Mouse (Mus musculus) liver, embryonic 12.5 days (tissue): ENCODE results near the gene Vsig10. TPM values are rescaled to one million over a fixed set of nuclear protein-coding genes. Genes with fewer than 3 reads are reported as not detected.
A peak's percentile ranks its signal among the peaks of the same experiment; 100 is the strongest.

Experiments
- ATAC-seq: fragments of 200-750 bp; cut with Nextera tagmentation; 2 replicates; pipeline ENCODE4 v1.8.0; 2017; ENCODE audit warnings: moderate number of reproducible peaks, mild to moderate bottlenecking, moderate library complexity
- H3K27ac ChIP-seq: fragments of 300-500 bp; sonication (generic); 2 replicates; pipeline ENCODE4 v1.5.1; 2016; ENCODE audit warnings: mild to moderate bottlenecking
- H3K27me3 ChIP-seq: fragments of 300-500 bp; sonication (generic); replicated peaks from 2 replicates; pipeline ENCODE4 v1.6.1; 2016; ENCODE audit warnings: mild to moderate bottlenecking, moderate library complexity
- H3K36me3 ChIP-seq: fragments of 300-500 bp; sonication (generic); 2 replicates; pipeline ENCODE4 v1.6.1; 2016; ENCODE audit warnings: mild to moderate bottlenecking, moderate library complexity
- H3K4me1 ChIP-seq: fragments of 300-500 bp; sonication (generic); 2 replicates; pipeline ENCODE4 v1.6.1; 2016
- H3K4me2 ChIP-seq: fragments of 300-500 bp; sonication (generic); 2 replicates; pipeline ENCODE4 v1.6.1; 2016; ENCODE audit warnings: mild to moderate bottlenecking, moderate library complexity
- H3K4me3 ChIP-seq: fragments of 300-500 bp; sonication (generic); 2 replicates; pipeline ENCODE4 v1.5.1; 2016; ENCODE audit warnings: mild to moderate bottlenecking, moderate library complexity
- H3K9ac ChIP-seq: fragments of 300-500 bp; sonication (generic); 2 replicates; pipeline ENCODE4 v1.6.1; 2016; ENCODE audit warnings: mild to moderate bottlenecking, moderate library complexity
- H3K9me3 ChIP-seq: fragments of 300-500 bp; sonication (generic); replicated peaks from 2 replicates; pipeline ENCODE4 v1.6.1; 2016; ENCODE audit warnings: mild to moderate bottlenecking, moderate library complexity
- WGBS: fragments of 180-500 bp; shearing (Covaris S2); methylation state at CpG from one replicate; pipeline ENCODE4 v1.1.7; 2016; ENCODE audit not compliant: insufficient replicate concordance; 5-methylcytosine and 5-hydroxymethylcytosine counted together
- polyA plus RNA-seq: library from polyadenylated mRNA; unstranded; fragments of >200 nt; fragmentation: Nextera tagmentation; extraction: Ambion mirVana; gene quantifications from 2 replicates; pipeline ENCODE4 v1.2.1, GENCODE M21; 2016

Vsig10 gene
- polyA plus RNA-seq, 1 experiment from 2014 or later, result 2.4 TPM

GRCm38 (mm10) chr5:117357478-117358247 lies 38.8 kb downstream of the Vsig10 start:
- WGBS, result 1% methylated on average over 40 of the region's 49 CpGs
- H3K4me3 ChIP-seq, result peak overlapping the region; percentile 93
- peak overlapping the region; percentile 95 for H3K4me2 ChIP-seq
- peaks cover 4% of the 10 kb centered on the region; the same call in 1 of the 2 replicates for H3K36me3 ChIP-seq
- H3K4me1 ChIP-seq, result peaks cover 69% of the 10 kb centered on the region
- H3K9ac ChIP-seq, result peak overlapping the region; percentile 90
- peaks cover 42% of the 10 kb centered on the region for H3K27me3 ChIP-seq
- peak overlapping the region; percentile 83 for H3K27ac ChIP-seq
- ATAC-seq, result peak; percentile 61
- no peaks in the 10 kb centered on the region for H3K9me3 ChIP-seq

GRCm38 (mm10) chr5:117358248-117358630 lies 39.4 kb downstream of the Vsig10 start:
- H3K27me3 ChIP-seq, result peaks cover 37% of the 10 kb centered on the region
- H3K9me3 ChIP-seq, result no peaks in the 10 kb centered on the region
- 11% methylated on average over 6 of the region's 6 CpGs for WGBS
- no peak for ATAC-seq
- peaks cover 4% of the 10 kb centered on the region for H3K36me3 ChIP-seq
- peaks cover 74% of the 10 kb centered on the region for H3K4me1 ChIP-seq
- H3K4me2 ChIP-seq, result peak overlapping the region; percentile 95
- 0 out of 2 replicates have a peak overlapping the region, but pooled peaks have one; percentile 83 for H3K27ac ChIP-seq
- H3K4me3 ChIP-seq, result peak overlapping the region; percentile 93
- peak overlapping the region; percentile 90 for H3K9ac ChIP-seq

GRCm38 (mm10) chr5:117358725-117359124 lies 39.8 kb downstream of the Vsig10 start:
- WGBS, result 29% methylated on average over 11 of the region's 11 CpGs
- H3K36me3 ChIP-seq, result peaks cover 9% of the 10 kb centered on the region
- peaks cover 33% of the 10 kb centered on the region for H3K27me3 ChIP-seq
- peaks cover 79% of the 10 kb centered on the region for H3K4me1 ChIP-seq
- H3K9me3 ChIP-seq, result no peaks in the 10 kb centered on the region
- ATAC-seq, result no peak
- no peak overlapping the region for H3K27ac ChIP-seq
- no peak overlapping the region for H3K9ac ChIP-seq
- H3K4me3 ChIP-seq, result peak overlapping the region; percentile 93; the same call in 1 of the 2 replicates
- peak overlapping the region; percentile 95 for H3K4me2 ChIP-seq

GRCm38 (mm10) chr5:117359497-117360227 lies 40.8 kb downstream of the Vsig10 start:
- H3K9ac ChIP-seq, result no peak overlapping the region
- WGBS, result 41% methylated on average over 7 of the region's 7 CpGs
- peak overlapping the region; percentile 74 for H3K27ac ChIP-seq

GRCm38 (mm10) chr5:117360228-117360515 lies 41.3 kb downstream of the Vsig10 start:
- Histone ChIP-seq H3K4me1 (peaks cover 86% of the 10 kb centered on the region), H3K27ac (peak overlapping the region; percentile 74), H3K27me3 (peaks cover 18% of the 10 kb centered on the region), H3K9ac (no peak overlapping the region), H3K36me3 (peaks cover 23% of the 10 kb centered on the region), H3K4me2 (peak overlapping the region; percentile 36), H3K9me3 (no peaks in the 10 kb centered on the region), H3K4me3 (no peak overlapping the region)
- WGBS, result 81% methylated on average over 13 of the region's 13 CpGs
- no peak for ATAC-seq

More at GRCm38 (mm10) chr5:117359497-117360227, 40.8 kb downstream of the Vsig10 start:
- Histone ChIP-seq H3K36me3 (peaks cover 18% of the 10 kb centered on the region), H3K27me3 (peaks cover 23% of the 10 kb centered on the region), H3K9me3 (no peaks in the 10 kb centered on the region), H3K4me2 (peak overlapping the region; percentile 36; the same call in 1 of the 2 replicates), H3K4me3 (no peak overlapping the region), H3K4me1 (peaks cover 86% of the 10 kb centered on the region)
- no peak for ATAC-seq

- H3K4me2 ChIP-seq, result peak overlapping the region; percentile 36
- WGBS, result 23% methylated on average over 13 of the region's 13 CpGs
- H3K27me3 ChIP-seq, result peaks cover 11% of the 10 kb centered on the region
- peaks cover 27% of the 10 kb centered on the region for H3K36me3 ChIP-seq
- no peak overlapping the region for H3K4me3 ChIP-seq
- peaks cover 82% of the 10 kb centered on the region for H3K4me1 ChIP-seq
- H3K27ac ChIP-seq, result peak overlapping the region; percentile 74
- peak; percentile 67 for ATAC-seq
- H3K9me3 ChIP-seq, result no peaks in the 10 kb centered on the region
- peak overlapping the region; percentile 34; the same call in 1 of the 2 replicates for H3K9ac ChIP-seq
Observed at GRCm38 (mm10) chr5:117360631-117361541, 42.0 kb downstream of the Vsig10 start.

GRCm38 (mm10) chr5:117361590-117361989 lies 42.7 kb downstream of the Vsig10 start:
- no peak overlapping the region for H3K4me3 ChIP-seq
- ATAC-seq, result no peak
- peaks cover 4% of the 10 kb centered on the region for H3K27me3 ChIP-seq
- no peaks in the 10 kb centered on the region for H3K9me3 ChIP-seq
- peaks cover 77% of the 10 kb centered on the region for H3K4me1 ChIP-seq
- H3K27ac ChIP-seq, result no peak overlapping the region
- H3K9ac ChIP-seq, result no peak overlapping the region
- peaks cover 31% of the 10 kb centered on the region for H3K36me3 ChIP-seq
- 80% methylated on average over 4 of the region's 4 CpGs for WGBS
- H3K4me2 ChIP-seq, result no peak overlapping the region

GRCm38 (mm10) chr5:117363066-117363782 lies 44.3 kb downstream of the Vsig10 start:
- no peak overlapping the region for H3K9ac ChIP-seq
- H3K27me3 ChIP-seq, result no peaks in the 10 kb centered on the region
- H3K4me1 ChIP-seq, result peaks cover 74% of the 10 kb centered on the region
- no peak for ATAC-seq
- H3K27ac ChIP-seq, result no peak overlapping the region
- H3K36me3 ChIP-seq, result peaks cover 42% of the 10 kb centered on the region
- H3K9me3 ChIP-seq, result no peaks in the 10 kb centered on the region
- WGBS, result 52% methylated on average over 15 of the region's 15 CpGs
- no peak overlapping the region for H3K4me3 ChIP-seq
- H3K4me2 ChIP-seq, result no peak overlapping the region

GRCm38 (mm10) chr5:117364821-117365220 lies 45.9 kb downstream of the Vsig10 start:
- H3K4me2 ChIP-seq, result no peak overlapping the region
- H3K9me3 ChIP-seq, result no peaks in the 10 kb centered on the region
- WGBS, result 73% methylated on average over 3 of the region's 3 CpGs
- peaks cover 58% of the 10 kb centered on the region for H3K4me1 ChIP-seq
- H3K4me3 ChIP-seq, result no peak overlapping the region
- H3K9ac ChIP-seq, result no peak overlapping the region
- peaks cover 53% of the 10 kb centered on the region for H3K36me3 ChIP-seq
- H3K27ac ChIP-seq, result peak overlapping the region; percentile 11; the same call in 1 of the 2 replicates
- H3K27me3 ChIP-seq, result no peaks in the 10 kb centered on the region
- ATAC-seq, result no peak

GRCm38 (mm10) chr5:117365904-117366561 lies 47.1 kb downstream of the Vsig10 start:
- Histone ChIP-seq H3K36me3 (peaks cover 62% of the 10 kb centered on the region), H3K4me3 (no peak overlapping the region), H3K4me1 (peaks cover 45% of the 10 kb centered on the region), H3K9ac (no peak overlapping the region), H3K4me2 (no peak overlapping the region), H3K27ac (peak overlapping the region; percentile 68), H3K27me3 (no peaks in the 10 kb centered on the region), H3K9me3 (no peaks in the 10 kb centered on the region)
- WGBS, result 82% methylated on average over 13 of the region's 13 CpGs
- peak; percentile 76 for ATAC-seq

GRCm38 (mm10) chr5:117367206-117367605 lies 48.3 kb downstream of the Vsig10 start:
- Histone ChIP-seq H3K4me3 (no peak overlapping the region), H3K4me2 (no peak overlapping the region), H3K27me3 (no peaks in the 10 kb centered on the region), H3K36me3 (peaks cover 74% of the 10 kb centered on the region), H3K27ac (no peak overlapping the region), H3K9me3 (no peaks in the 10 kb centered on the region), H3K4me1 (peaks cover 34% of the 10 kb centered on the region), H3K9ac (no peak overlapping the region)
- ATAC-seq, result no peak
- whole genome bisulfite sequencing, result 52% methylated on average over 8 of the region's 8 CpGs
